ENCODE assay signal across 8 mouse cellular contexts in genomic region chr6:137558840-137559239, GRCm38 (mm10).
DNase-seq lines count a peak whose midpoint lies in the region; ATAC-seq and TF ChIP-seq lines count a peak whose summit lies in the region.
"Had no signal": no experiment of that assay in that cellular context is flagged by ENCODE, and none has a peak within 500 bp of the region (broad histone marks: within the 10 kb centered on the region; RNA-seq: fewer than 3 reads in every experiment).

No protein-coding gene starts in this region.

- in situ Hi-C loops in CH12.LX (cut with MboI; ENCODE audit: low pct_ligation_motif_present, low pct_unique_long_range_greater_than_20kb, low sequenced_read_pairs), result no loop called here

- peaks cover 0 to 6% of the 10 kb centered on the region in 2 experiments for H3K36me3 ChIP-seq in CH12.LX (replicated peaks in 1 of 2; ENCODE audit: control insufficient read depth in 1 of 2, insufficient read depth in 1 of 2, low read length in 1 of 2)
- peaks cover 6% of the 10 kb centered on the region for H3K36me3 ChIP-seq in heart, adult 2 months (ENCODE audit: control insufficient read depth, insufficient read depth, low read length)
- no peaks in the 10 kb centered on the region for H3K36me3 ChIP-seq in midbrain, postnatal 0 days (ENCODE audit: insufficient read depth, low read length)
- H3K36me3 ChIP-seq: midbrain, embryonic 12.5 days had no signal

- H3K9me3 ChIP-seq in CH12.LX (replicated peaks; ENCODE audit: low read length), result no peaks in the 10 kb centered on the region
- H3K9me3 ChIP-seq in midbrain, postnatal 0 days (ENCODE audit: low read length), result no peaks in the 10 kb centered on the region
- H3K9me3 ChIP-seq: midbrain, embryonic 12.5 days had no signal

- no peak for TF ChIP-seq RAD21 in CH12.LX (IDR thresholded peaks at IDR 0.05; ENCODE audit: low read depth, low read length)

- dilution Hi-C loops in CH12.LX (cut with MboI; ENCODE audit: extremely low pct_ligation_motif_present, extremely low pct_unique_long_range_greater_than_20kb, low sequenced_read_pairs), result no loop called here

- peak; percentile 61 for TF ChIP-seq EP300 in CH12.LX (IDR thresholded peaks at IDR 0.05; ENCODE audit: low read length)
- TF ChIP-seq EP300 in heart, adult 2 months (IDR thresholded peaks at IDR 0.05; ENCODE audit: insufficient read depth, low read depth, low read length), result peak; percentile 99

- whole genome bisulfite sequencing in heart, adult 2 months, result 37% methylated on average over 13 of the region's 13 CpGs
- WGBS in midbrain, postnatal 0 days, result 82% methylated on average over 13 of the region's 13 CpGs
- WGBS in cerebellum, adult 2 months, result 58% methylated on average over 13 of the region's 13 CpGs

- TF ChIP-seq CTCF in CH12.LX (conservative IDR thresholded peaks at IDR 0.05 in 1 of 2, IDR thresholded peaks at IDR 0.05 in 1 of 2; ENCODE audit: low read depth in 2 of 2, low read length in 2 of 2), result no peak
- TF ChIP-seq CTCF in heart, adult 2 months (IDR thresholded peaks at IDR 0.05), result no peak
- TF ChIP-seq CTCF in midbrain, postnatal 0 days (IDR thresholded peaks at IDR 0.05), result no peak
- TF ChIP-seq CTCF in cerebellum, adult 2 months (IDR thresholded peaks at IDR 0.05; ENCODE audit: borderline replicate concordance, insufficient read depth, low read depth, low read length), result no peak

- ATAC-seq in midbrain, postnatal 0 days (ENCODE audit: low FRiP score), result no peak

- no peak overlapping the region for H3K4me3 ChIP-seq in CH12.LX (replicated peaks in 1 of 3; ENCODE audit: low read depth in 2 of 3, low read length in 2 of 3, poor library complexity in 1 of 3)
- H3K4me3 ChIP-seq in heart, adult 2 months, result peak overlapping the region; percentile 30
- no peak overlapping the region for H3K4me3 ChIP-seq in midbrain, postnatal 0 days (ENCODE audit: low read depth, low read length)
- no peak overlapping the region for H3K4me3 ChIP-seq in cerebellum, adult 2 months (replicated peaks; ENCODE audit: insufficient read depth, low read depth, low read length)
- H3K4me3 ChIP-seq: midbrain, embryonic 12.5 days had no signal

- no peak overlapping the region for H3K27ac ChIP-seq in CH12.LX (ENCODE audit: insufficient read depth, low read depth)
- H3K27ac ChIP-seq in heart, adult 2 months, result peak overlapping the region; percentile 59
- no peak overlapping the region for H3K27ac ChIP-seq in midbrain, postnatal 0 days (ENCODE audit: low read depth, low read length)
- H3K27ac ChIP-seq in cerebellum, adult 2 months (ENCODE audit: insufficient read depth, low read length), result no peak overlapping the region
- H3K27ac ChIP-seq: midbrain, embryonic 12.5 days had no signal

- no peak overlapping the region for H3K9ac ChIP-seq in CH12.LX (ENCODE audit: insufficient read depth, low read depth)
- no peak overlapping the region for H3K9ac ChIP-seq in heart, adult 2 months (ENCODE audit: low read depth, low read length)
- H3K9ac ChIP-seq in midbrain, postnatal 0 days (replicated peaks; ENCODE audit: low read length, poor library complexity, severe bottlenecking), result no peak overlapping the region
- H3K9ac ChIP-seq: midbrain, embryonic 12.5 days had no signal

- H3K27me3 ChIP-seq in CH12.LX (replicated peaks), result no peaks in the 10 kb centered on the region
- no peaks in the 10 kb centered on the region for H3K27me3 ChIP-seq in heart, adult 2 months (ENCODE audit: control insufficient read depth, insufficient read depth, low read length)
- no peaks in the 10 kb centered on the region for H3K27me3 ChIP-seq in midbrain, postnatal 0 days (ENCODE audit: insufficient read depth, low read length)
- H3K27me3 ChIP-seq in cerebellum, adult 2 months (ENCODE audit: control insufficient read depth, insufficient read depth, low read length), result no peaks in the 10 kb centered on the region
- H3K27me3 ChIP-seq: midbrain, embryonic 12.5 days had no signal

- H3K4me1 ChIP-seq in CH12.LX (ENCODE audit: control insufficient read depth in 1 of 2, insufficient read depth in 2 of 2), result peaks cover 4 to 39% of the 10 kb centered on the region in 2 experiments
- H3K4me1 ChIP-seq in heart, adult 2 months (ENCODE audit: control insufficient read depth, insufficient read depth, low read length), result peaks cover 23% of the 10 kb centered on the region
- no peaks in the 10 kb centered on the region for H3K4me1 ChIP-seq in midbrain, postnatal 0 days (ENCODE audit: insufficient read depth, low read length)
- peaks cover 13% of the 10 kb centered on the region for H3K4me1 ChIP-seq in cerebellum, adult 2 months (ENCODE audit: control insufficient read depth, insufficient read depth, low read length)

- intact Hi-C loops in heart, adult 2 months (cut with DNase I), result loop anchor here (5.0 kb wide), 3 partner anchors 47 to 143 kb away; no protein-coding TSS in a partner anchor
- intact Hi-C loops in left cerebral cortex, postnatal 36 days (cut with DNase I), result no loop called here

- DNase-seq in CH12.LX (ENCODE audit: extremely low read depth), result no peak
- DNase-seq in adrenal gland, adult 8-10 months, result peak; percentile 80
- DNase-seq in heart, adult 2 months, result peak; percentile 79 to 89
- DNase-seq in left cerebral cortex, postnatal 36 days (ENCODE audit: low spot score in 2 of 2), result peak; percentile 22 to 33
- peak; percentile 31 for DNase-seq in ovary, postnatal 14 days (ENCODE audit: low spot score)
- DNase-seq in midbrain, postnatal 0 days (ENCODE audit: low spot score), result no peak
- no peak for DNase-seq in cerebellum, adult 2 months

- no peak for TF ChIP-seq POLR2A in CH12.LX (IDR thresholded peaks at IDR 0.05; ENCODE audit: low read depth, low read length)
- peak; percentile 57; the same call in 1 of the 2 replicates for TF ChIP-seq POLR2A in heart, adult 2 months (IDR thresholded peaks at IDR 0.05; ENCODE audit: insufficient read depth, low read depth, low read length)
- TF ChIP-seq POLR2A in cerebellum, adult 2 months (IDR thresholded peaks at IDR 0.05; ENCODE audit: borderline replicate concordance, insufficient read depth, low read length), result no peak

- H3K4me2 ChIP-seq in CH12.LX (ENCODE audit: insufficient read depth, low read depth, poor library complexity, severe bottlenecking), result no peak overlapping the region
- no peak overlapping the region for H3K4me2 ChIP-seq in midbrain, postnatal 0 days (ENCODE audit: low read depth, low read length, poor library complexity, severe bottlenecking)
- H3K4me2 ChIP-seq: midbrain, embryonic 12.5 days had no signal

- no peaks in the 10 kb centered on the region for H3K79me2 ChIP-seq in CH12.LX (replicated peaks; ENCODE audit: control insufficient read depth, extremely low read depth, insufficient read depth, poor library complexity, severe bottlenecking)
- no peaks in the 10 kb centered on the region; the same call in 1 of the 2 replicates for H3K79me2 ChIP-seq in heart, adult 2 months (replicated peaks; ENCODE audit: control insufficient read depth, insufficient read depth, low read length)

TF ChIP-seq in CH12.LX, 34 proteins besides CTCF, POLR2A, EP300 and RAD21:
- TF ChIP-seq BHLHE40 (IDR thresholded peaks at IDR 0.05; ENCODE audit: low read depth, low read length), result 0 out of 2 replicates have a peak, but pooled peaks have one; percentile 4
- peak; percentile 47 for TF ChIP-seq ETS1 (conservative IDR thresholded peaks at IDR 0.05; ENCODE audit: low read depth, low read length)
- TF ChIP-seq MXI1 (IDR thresholded peaks at IDR 0.05; ENCODE audit: low read depth, low read length), result no peak

Comparison
In these comparisons a context has a peak if more than half of its experiments do, and no peak if none do; other contexts are left out.
1. DNase-seq: peak in adrenal gland, adult 8-10 months (single experiment), heart, adult 2 months (2 of 2), left cerebral cortex, postnatal 36 days (2 of 2) and ovary, postnatal 14 days (single experiment); none in CH12.LX (single experiment), midbrain, postnatal 0 days (single experiment) and cerebellum, adult 2 months (0 of 2).